12 mouse cellular contexts compared by ENCODE assay signal in the genomic region with DNA sequence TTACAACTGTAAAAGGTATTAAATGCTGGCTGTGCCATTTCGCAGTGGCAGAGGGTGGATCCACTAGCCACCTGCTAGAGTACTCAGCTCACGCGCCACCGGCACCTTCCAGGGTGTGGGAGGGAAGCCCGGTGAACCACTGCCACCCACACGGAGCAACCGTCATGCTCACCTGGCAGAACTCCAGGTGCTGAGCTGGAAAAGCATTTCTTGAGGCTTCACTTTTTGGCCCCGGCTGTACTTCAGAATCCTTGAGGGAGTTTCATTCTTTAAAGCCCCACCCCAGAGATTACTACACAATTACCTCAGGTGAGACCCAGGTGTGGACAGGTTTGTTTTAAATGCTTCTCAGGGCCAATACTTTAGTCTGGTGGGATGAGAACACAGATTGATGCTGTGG. TPM values are rescaled to one million over a fixed set of nuclear protein-coding genes. Genes with fewer than 3 reads are reported as not detected.
DNase-seq lines count a peak whose midpoint lies in the region; TF ChIP-seq lines count a peak whose summit lies in the region.
"Had no signal": no experiment of that assay in that cellular context is flagged by ENCODE, and none has a peak within 500 bp of the region (broad histone marks: within the 10 kb centered on the region; RNA-seq: fewer than 3 reads in every experiment).

No protein-coding gene starts in this region.

- H3K4me3 ChIP-seq in gastrocnemius, adult 2 months: no peak overlapping the region
- H3K4me3 ChIP-seq in small intestine, adult 2 months (ENCODE audit: low read depth, low read length): no peak overlapping the region
- H3K4me3 ChIP-seq: megakaryocyte, embryonic 14.5 days; myocyte had no signal

- TF ChIP-seq CTCF in gastrocnemius, adult 2 months (IDR thresholded peaks at IDR 0.05): no peak
- no peak for TF ChIP-seq CTCF in small intestine, adult 2 months (IDR thresholded peaks at IDR 0.05; ENCODE audit: extremely low read depth, insufficient read length, insufficient replicate concordance, low read depth, low read length)

- H3K36me3 ChIP-seq in small intestine, adult 2 months (ENCODE audit: control insufficient read depth, insufficient read depth, low read length): no peaks in the 10 kb centered on the region
- H3K36me3 ChIP-seq: G1E had no signal

- TF ChIP-seq POLR2A in small intestine, adult 2 months (IDR thresholded peaks at IDR 0.05; ENCODE audit: low read depth, low read length): no peak

- peak; percentile 25 for DNase-seq in gastrocnemius, adult 2 months
- no peak for DNase-seq in gastrocnemius, adult 18-20 months (ENCODE audit: low spot score)
- DNase-seq in right cerebral cortex, adult 18-20 months: peak; percentile 8
- DNase-seq in right cerebral cortex, postnatal 36 days (ENCODE audit: low spot score in 2 of 2): no peak
- peak; percentile 89 for DNase-seq in large intestine, adult 2 months (ENCODE audit: low read depth, low spot score)
- DNase-seq in adrenal gland, postnatal 25 days: no peak
- no peak for DNase-seq in layer of hippocampus, postnatal 10 days (ENCODE audit: low spot score in 2 of 2)
- DNase-seq: B cell, adult 2 months had no signal

- H3K27me3 ChIP-seq in small intestine, adult 2 months (ENCODE audit: control insufficient read depth, insufficient read depth, low read length): no peaks in the 10 kb centered on the region

- intact Hi-C loops in gastrocnemius, adult 2 months (cut with DNase I): no loop called here

- 30% methylated on average over 8 of the region's 8 CpGs for WGBS in large intestine, adult 2 months
- 25% methylated on average over 8 of the region's 8 CpGs for WGBS in small intestine, adult 2 months

- peaks cover 19% of the 10 kb centered on the region; the same call in 1 of the 2 replicates for H3K4me1 ChIP-seq in small intestine, adult 2 months (ENCODE audit: control insufficient read depth, insufficient read depth, insufficient read length, low read length)

- no peak overlapping the region for H3K27ac ChIP-seq in gastrocnemius, adult 2 months
- H3K27ac ChIP-seq in small intestine, adult 2 months (ENCODE audit: insufficient read depth, low read depth, low read length): peak overlapping the region; percentile 33; the same call in 1 of the 2 replicates

RNA-seq across cellular contexts. Expression of a gene that starts 20.4 kb away (rescaled TPM):
- total RNA-seq in gastrocnemius, adult 2 months (2021): 1 to 10 TPM; 1.2 TPM
- 1 to 10 TPM in 1 of 2 experiments, under 1 TPM in 1; 1.00 to 1.1 TPM for total RNA-seq in gastrocnemius, adult 18-20 months (2021)
- 16.5 and 52.1 TPM in 2 replicates for polyA plus RNA-seq in large intestine, adult 2 months (2012; rRNA removed)
- 62.1 and 149 TPM in 2 replicates for polyA plus RNA-seq in small intestine, adult 2 months (2012; rRNA removed)
- 8.0 and 9.8 TPM in 2 replicates for total RNA-seq in adrenal gland, postnatal 25 days (2021)
- total RNA-seq in layer of hippocampus, postnatal 10 days (2021): 1 to 10 TPM; 3.0 to 4.9 TPM

RNA-seq across cellular contexts. Expression of a gene that starts 51.5 kb away (rescaled TPM):
- total RNA-seq in gastrocnemius, adult 2 months (2021): 1 to 10 TPM; 6.0 to 7.2 TPM
- 1 to 10 TPM; 5.2 to 5.6 TPM for total RNA-seq in gastrocnemius, adult 18-20 months (2021)
- 6.3 and 10.8 TPM in 2 replicates for polyA plus RNA-seq in large intestine, adult 2 months (2012; rRNA removed)
- 1.9 and 4.1 TPM in 2 replicates for polyA plus RNA-seq in small intestine, adult 2 months (2012; rRNA removed)
- total RNA-seq in adrenal gland, postnatal 25 days (2021): 18.4 and 20.7 TPM in 2 replicates
- 10 to 100 TPM; 10.0 to 10.6 TPM for total RNA-seq in layer of hippocampus, postnatal 10 days (2021)

RNA-seq across cellular contexts. Expression of a gene that starts 54.2 kb away (rescaled TPM):
- 1 to 10 TPM; 4.2 to 4.7 TPM for total RNA-seq in gastrocnemius, adult 2 months (2021)
- total RNA-seq in gastrocnemius, adult 18-20 months (2021): 1 to 10 TPM; 4.2 to 4.4 TPM
- polyA plus RNA-seq in large intestine, adult 2 months (2012; rRNA removed): 4.9 and 7.2 TPM in 2 replicates
- 2.0 and 3.4 TPM in 2 replicates for polyA plus RNA-seq in small intestine, adult 2 months (2012; rRNA removed)
- 14.3 and 15.2 TPM in 2 replicates for total RNA-seq in adrenal gland, postnatal 25 days (2021)
- 1 to 10 TPM; 9.4 to 9.8 TPM for total RNA-seq in layer of hippocampus, postnatal 10 days (2021)

Comparison
In these comparisons a context has a peak if more than half of its experiments do, and no peak if none do; other contexts are left out.
1. DNase-seq: peak in gastrocnemius, adult 2 months (single experiment), right cerebral cortex, adult 18-20 months (single experiment) and large intestine, adult 2 months (single experiment); none in gastrocnemius, adult 18-20 months (single experiment), right cerebral cortex, postnatal 36 days (0 of 2), adrenal gland, postnatal 25 days (single experiment) and layer of hippocampus, postnatal 10 days (0 of 2).